Mouse (Mus musculus): ENCODE data around the gene Jak1.

GRCm38 (mm10) chr4:101137975-101138374 lies 127.1 kb downstream of the Jak1 start:
- no peak for TF ChIP-seq MYOD1 (IDR thresholded peaks at IDR 0.05; ENCODE audit: control insufficient read depth in 1 of 3, insufficient read length in 2 of 3, low read depth in 2 of 3)
- TF ChIP-seq E2F4 (IDR thresholded peaks at IDR 0.05; ENCODE audit: insufficient read depth), result no peak
- no peak for TF ChIP-seq MAX (IDR thresholded peaks at IDR 0.05; ENCODE audit: low read depth)
- TF ChIP-seq POLR2AphosphoS2 (IDR thresholded peaks at IDR 0.05; ENCODE audit: insufficient read length, low read depth), result no peak
- TF ChIP-seq POLR2A (IDR thresholded peaks at IDR 0.05; ENCODE audit: insufficient read length, low read depth), result no peak
- no peak for TF ChIP-seq CEBPB (IDR thresholded peaks at IDR 0.05; ENCODE audit: insufficient read depth, poor library complexity, severe bottlenecking)
